9 mouse cellular contexts compared by ENCODE assay signal in the genomic region with DNA sequence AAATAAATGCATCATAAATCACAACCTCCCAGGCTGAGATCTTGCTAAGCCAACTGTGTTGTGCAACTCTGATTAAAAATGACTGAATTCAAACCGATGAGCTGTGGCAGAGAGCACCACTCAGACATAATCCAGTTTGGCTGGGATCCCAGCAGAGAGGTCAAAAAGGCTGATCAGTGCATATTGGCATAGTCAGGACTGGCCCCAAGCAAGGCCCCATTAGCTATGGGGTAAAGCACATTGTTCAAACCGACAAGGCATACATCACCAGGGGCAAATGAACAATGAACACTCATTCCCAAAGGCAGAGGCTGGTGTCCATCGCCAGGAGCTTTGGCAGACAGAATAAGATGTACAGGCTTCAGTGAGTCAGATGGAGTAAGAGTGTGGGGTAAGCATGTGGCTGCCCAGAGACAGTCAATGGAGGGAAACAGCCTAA.
A peak's percentile ranks its signal among the peaks of the same experiment; 100 is the strongest.
DNase-seq lines count a peak whose midpoint lies in the region; ATAC-seq lines count a peak whose summit lies in the region.
"Had no signal": no experiment of that assay in that cellular context is flagged by ENCODE, and none has a peak within 500 bp of the region (broad histone marks: within the 10 kb centered on the region; RNA-seq: fewer than 3 reads in every experiment).

No protein-coding gene starts in this region.

- DNase-seq in embryonic facial prominence, embryonic 14.5 days (ENCODE audit: low spot score) = peak; percentile 27
- DNase-seq in embryonic facial prominence, embryonic 10.5 days (ENCODE audit: low spot score) = no peak
- DNase-seq in urinary bladder, postnatal 14 days (ENCODE audit: low spot score) = peak; percentile 23
- no peak for DNase-seq in urinary bladder, adult 2 months (ENCODE audit: low spot score)
- no peak for DNase-seq in thymus, postnatal 4 days
- no peak for DNase-seq in left cerebral cortex, postnatal 10 days (ENCODE audit: extremely low spot score in 1 of 2, low spot score in 2 of 2)

- intact Hi-C loops in left cerebral cortex, postnatal 10 days (cut with DNase I) = no loop called here

- no peaks in the 10 kb centered on the region for H3K27me3 ChIP-seq in embryonic facial prominence, embryonic 14.5 days (replicated peaks; ENCODE audit: control insufficient read depth, insufficient read depth, low read length)
- no peaks in the 10 kb centered on the region for H3K27me3 ChIP-seq in embryonic facial prominence, embryonic 10.5 days (replicated peaks; ENCODE audit: low read depth, poor library complexity, severe bottlenecking)
- H3K27me3 ChIP-seq in midbrain, embryonic 15.5 days (replicated peaks) = no peaks in the 10 kb centered on the region
- H3K27me3 ChIP-seq in intestine, embryonic 16.5 days (replicated peaks; ENCODE audit: control insufficient read depth, insufficient read depth, low read length) = no peaks in the 10 kb centered on the region

- no peak overlapping the region for H3K27ac ChIP-seq in embryonic facial prominence, embryonic 14.5 days (replicated peaks; ENCODE audit: low read depth, low read length)
- H3K27ac ChIP-seq in embryonic facial prominence, embryonic 10.5 days (replicated peaks) = no peak overlapping the region
- no peak overlapping the region for H3K27ac ChIP-seq in midbrain, embryonic 15.5 days
- H3K27ac ChIP-seq in intestine, embryonic 16.5 days (ENCODE audit: low read length) = no peak overlapping the region
- H3K27ac ChIP-seq: macrophage had no signal

- H3K4me3 ChIP-seq in embryonic facial prominence, embryonic 14.5 days (ENCODE audit: low read depth, low read length) = no peak overlapping the region
- no peak overlapping the region for H3K4me3 ChIP-seq in embryonic facial prominence, embryonic 10.5 days
- no peak overlapping the region for H3K4me3 ChIP-seq in midbrain, embryonic 15.5 days
- no peak overlapping the region for H3K4me3 ChIP-seq in intestine, embryonic 16.5 days (ENCODE audit: low read length)

- 0 out of 2 replicates have a peak, but pooled peaks cover under 1% of the 10 kb centered on the region for H3K36me3 ChIP-seq in embryonic facial prominence, embryonic 14.5 days (ENCODE audit: control insufficient read depth, insufficient read depth, low read length)
- peaks cover 4% of the 10 kb centered on the region for H3K36me3 ChIP-seq in embryonic facial prominence, embryonic 10.5 days (replicated peaks)
- H3K36me3 ChIP-seq in midbrain, embryonic 15.5 days (replicated peaks) = no peaks in the 10 kb centered on the region
- H3K36me3 ChIP-seq in intestine, embryonic 16.5 days (ENCODE audit: control insufficient read depth, insufficient read depth, low read length) = no peaks in the 10 kb centered on the region

- no peak overlapping the region for H3K4me2 ChIP-seq in embryonic facial prominence, embryonic 14.5 days (ENCODE audit: low read depth, low read length)
- no peak overlapping the region for H3K4me2 ChIP-seq in midbrain, embryonic 15.5 days
- H3K4me2 ChIP-seq in intestine, embryonic 16.5 days (ENCODE audit: low read depth, low read length) = no peak overlapping the region

- no peaks in the 10 kb centered on the region for H3K9me3 ChIP-seq in embryonic facial prominence, embryonic 14.5 days (ENCODE audit: control insufficient read depth, low read length)
- no peaks in the 10 kb centered on the region for H3K9me3 ChIP-seq in embryonic facial prominence, embryonic 10.5 days
- H3K9me3 ChIP-seq in midbrain, embryonic 15.5 days = no peaks in the 10 kb centered on the region
- H3K9me3 ChIP-seq in intestine, embryonic 16.5 days (ENCODE audit: control insufficient read depth, low read length) = no peaks in the 10 kb centered on the region

- 69% methylated on average over 3 of the region's 3 CpGs for WGBS in embryonic facial prominence, embryonic 14.5 days
- WGBS in embryonic facial prominence, embryonic 10.5 days = 73% methylated on average over 3 of the region's 3 CpGs
- 42% methylated on average over 3 of the region's 3 CpGs for WGBS in midbrain, embryonic 15.5 days
- WGBS in intestine, embryonic 16.5 days = 53% methylated on average over 3 of the region's 3 CpGs

- H3K4me1 ChIP-seq in embryonic facial prominence, embryonic 14.5 days (ENCODE audit: control insufficient read depth, insufficient read depth, low read length) = no peaks in the 10 kb centered on the region
- 0 out of 2 replicates have a peak, but pooled peaks cover 4% of the 10 kb centered on the region for H3K4me1 ChIP-seq in embryonic facial prominence, embryonic 10.5 days
- no peaks in the 10 kb centered on the region for H3K4me1 ChIP-seq in midbrain, embryonic 15.5 days
- H3K4me1 ChIP-seq in intestine, embryonic 16.5 days (ENCODE audit: control insufficient read depth, insufficient read depth, low read length) = no peaks in the 10 kb centered on the region

- ATAC-seq in embryonic facial prominence, embryonic 14.5 days (ENCODE audit: low read depth) = peak; percentile 50; the same call in 1 of the 2 replicates
- peak; percentile 72 for ATAC-seq in midbrain, embryonic 15.5 days (replicated peaks)
- ATAC-seq in intestine, embryonic 16.5 days = no peak

- no peak overlapping the region for H3K9ac ChIP-seq in embryonic facial prominence, embryonic 14.5 days (ENCODE audit: low read depth, low read length)
- H3K9ac ChIP-seq in midbrain, embryonic 15.5 days = no peak overlapping the region
- H3K9ac ChIP-seq in intestine, embryonic 16.5 days (ENCODE audit: low read depth, low read length) = no peak overlapping the region

Comparison
In these comparisons a context has a peak if more than half of its experiments do, and no peak if none do; other contexts are left out.
1. DNase-seq: peak in embryonic facial prominence, embryonic 14.5 days (single experiment) and urinary bladder, postnatal 14 days (single experiment); none in embryonic facial prominence, embryonic 10.5 days (single experiment), urinary bladder, adult 2 months (single experiment), thymus, postnatal 4 days (single experiment) and left cerebral cortex, postnatal 10 days (0 of 2).